Mouse (Mus musculus) granulocyte monocyte progenitor cell, adult 5-6 weeks (primary cell): ENCODE data around the gene Usp51. TPM values are rescaled to one million over a fixed set of nuclear protein-coding genes. Genes with fewer than 3 reads are reported as not detected.
"Not testable (repeated sequence)": the region's sequence is repeated elsewhere in the genome, so short reads cannot be mapped to it uniquely, and the experiment has no call there.

Source experiments
- ATAC-seq: replicated peaks from 2 replicates; pipeline ENCODE4 v1.8.0; 2016; ENCODE audit warnings: mild to moderate bottlenecking, moderate TSS enrichment, inconsistent platforms; ENCODE audit not compliant: poor library complexity, severe bottlenecking
- total RNA-seq, 2 experiments: library from RNA; stranded (forward) in 1 of 2; stranded (reverse) in 1 of 2; fragments of 200-712, 200-1000 nt in 1 of 2; fragments of >200 nt in 1 of 2; fragmentation: Nextera tagmentation in 1 of 2; gene quantifications; 2 replicates each; pipeline ENCODE4 v1.2.3; 2014 to 2017

The Usp51 gene
- total RNA-seq (2014; fragmentation: Nextera tagmentation) (0.52 TPM in 1 of 2 replicates, not detected in the other), total RNA-seq (2017) (0.67 and 0.82 TPM in 2 replicates)

GRCm38 (mm10) chrX:153006387-153006841 lies at the start of gene Usp51:
Gene Usp51 (plus strand): TSS chrX:153006469.
- peak; percentile 65 for ATAC-seq

GRCm38 (mm10) chrX:152969606-152970005 lies 36.7 kb upstream of the Usp51 start:
- no peak for ATAC-seq

GRCm38 (mm10) chrX:152973476-152974203 lies 32.6 kb upstream of the Usp51 start:
- peak; percentile 82 for ATAC-seq

- no peak for ATAC-seq
These were observed 32.0 kb upstream of the Usp51 start for GRCm38 (mm10) chrX:152974204-152974661.

- ATAC-seq, result no peak
These were observed 29.7 kb upstream of the Usp51 start for GRCm38 (mm10) chrX:152976538-152976937.

DNA sequence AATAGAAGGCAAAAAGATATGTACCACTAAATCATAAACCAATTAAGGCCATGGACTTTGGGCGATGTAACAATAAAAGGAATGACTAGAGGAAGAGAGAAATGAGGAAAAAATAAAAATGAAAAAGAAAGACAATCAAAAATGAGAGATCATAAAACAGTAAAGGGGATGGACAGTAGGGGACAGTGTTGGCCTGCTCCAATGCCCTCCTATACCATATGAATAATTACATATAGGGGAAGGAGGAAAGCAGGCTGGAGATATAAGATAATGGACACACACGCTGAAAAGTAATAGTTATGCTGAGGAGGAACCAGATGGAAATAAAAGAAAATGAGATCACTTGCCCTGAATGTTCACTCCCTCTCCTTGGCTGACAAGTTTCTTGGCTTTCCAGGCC lies 21.3 kb upstream of the Usp51 start:
- no peak for ATAC-seq

DNA sequence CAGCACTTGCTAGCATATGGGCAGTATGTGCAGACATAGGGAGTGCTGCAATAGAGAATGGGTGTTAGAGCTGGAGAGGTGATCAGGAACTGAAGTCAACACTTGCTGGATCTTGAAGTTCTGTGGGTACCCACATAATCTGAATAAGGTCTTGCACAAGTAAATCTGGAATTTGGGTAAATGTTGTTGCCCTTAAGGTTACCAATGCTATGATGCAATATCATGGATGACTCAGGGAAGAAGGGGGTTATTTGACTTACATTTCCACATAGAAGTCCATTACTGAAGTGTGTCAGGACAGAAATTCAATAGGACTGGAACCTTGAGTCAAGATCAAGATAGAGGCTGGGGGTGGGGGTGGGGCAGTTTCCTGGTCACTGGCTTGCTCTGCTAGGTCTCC lies 16.4 kb upstream of the Usp51 start:
- ATAC-seq, result peak; percentile 88

DNA sequence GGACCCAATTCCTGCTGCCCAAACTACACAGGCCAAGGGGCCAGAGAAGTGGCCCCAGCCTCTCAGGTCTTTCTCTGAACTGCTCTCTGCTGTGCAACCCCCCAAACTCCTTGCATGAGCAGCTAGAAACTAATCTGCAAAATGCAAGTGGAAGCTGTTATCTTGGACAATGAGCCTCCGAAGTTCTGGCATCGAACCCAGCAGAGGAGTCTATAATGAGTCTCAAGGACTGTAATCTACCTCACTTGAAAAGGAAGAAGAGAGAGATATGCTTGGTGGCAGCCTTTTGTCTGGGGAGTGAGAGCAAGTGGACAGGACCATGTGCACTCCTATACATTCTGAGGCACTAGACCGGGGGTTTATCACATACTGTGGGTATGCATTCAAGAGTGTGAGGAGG lies 10.2 kb upstream of the Usp51 start:
- ATAC-seq, result not testable (repeated sequence)

DNA sequence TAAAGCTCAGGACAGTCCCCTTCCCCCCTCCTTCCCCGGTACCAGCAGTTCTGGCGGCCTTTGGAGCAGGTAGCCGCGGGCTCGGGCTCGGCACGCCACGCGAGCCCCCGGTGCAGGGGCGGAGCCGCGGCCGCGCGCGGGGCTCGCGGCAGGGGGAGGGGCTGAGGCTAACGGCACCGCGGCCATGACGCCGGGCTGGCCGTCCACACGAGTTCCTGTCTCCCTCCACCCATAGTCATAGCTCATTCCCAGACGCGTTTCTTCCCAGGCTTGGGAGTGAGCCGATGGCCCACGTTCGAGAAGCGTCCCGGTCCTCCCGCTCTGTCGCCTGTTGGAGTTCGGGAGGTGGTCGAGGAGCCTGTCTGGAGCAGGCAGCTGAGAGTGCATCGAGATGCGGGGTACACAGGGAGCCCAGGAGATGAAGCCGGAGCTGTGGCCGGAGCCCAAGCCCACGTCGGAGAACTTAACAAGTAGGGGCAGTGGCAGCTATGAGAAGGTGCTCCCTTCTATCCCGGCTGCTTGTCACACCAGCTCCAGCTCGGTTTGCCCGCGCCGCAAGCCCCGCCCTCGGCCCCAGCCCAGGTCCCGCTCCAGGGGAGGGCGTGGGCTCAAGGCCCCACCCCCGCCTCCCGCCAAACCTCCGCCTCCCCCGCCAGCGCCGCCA lies 884 bp downstream of the Usp51 start:
- peak; percentile 87 for ATAC-seq

DNA sequence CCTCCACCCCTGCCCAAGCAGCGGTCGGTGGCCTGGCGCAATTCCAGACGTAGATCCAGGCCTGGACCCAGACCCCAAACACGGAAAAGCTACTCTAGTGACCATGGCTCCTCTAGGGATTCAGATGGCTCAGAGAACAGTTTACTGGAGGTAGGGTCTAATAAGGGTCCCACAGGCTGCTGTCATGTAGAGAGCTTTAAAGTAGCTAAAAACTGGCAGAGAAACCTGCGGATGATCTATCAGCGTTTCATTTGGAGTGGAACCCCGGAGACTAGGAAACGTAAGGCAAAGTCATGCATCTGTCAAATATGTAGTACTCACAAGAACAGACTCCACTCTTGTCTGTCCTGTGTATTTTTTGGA lies 1.4 kb downstream of the Usp51 start:
- ATAC-seq, result no peak

GRCm38 (mm10) chrX:153025255-153025654 lies 19.0 kb downstream of the Usp51 start:
- ATAC-seq, result not testable (repeated sequence)

GRCm38 (mm10) chrX:153025709-153026108 lies 19.4 kb downstream of the Usp51 start:
- ATAC-seq, result not testable (repeated sequence)

- ATAC-seq, result peak; percentile 91
These were observed 25.3 kb downstream of the Usp51 start for GRCm38 (mm10) chrX:153031547-153031946.

GRCm38 (mm10) chrX:153037087-153037971 lies 31.1 kb downstream of the Usp51 start, which contains the start of gene Mageh1:
Gene Mageh1 (minus strand): TSS chrX:153037575.
- peak; percentile 95 for ATAC-seq

DNA sequence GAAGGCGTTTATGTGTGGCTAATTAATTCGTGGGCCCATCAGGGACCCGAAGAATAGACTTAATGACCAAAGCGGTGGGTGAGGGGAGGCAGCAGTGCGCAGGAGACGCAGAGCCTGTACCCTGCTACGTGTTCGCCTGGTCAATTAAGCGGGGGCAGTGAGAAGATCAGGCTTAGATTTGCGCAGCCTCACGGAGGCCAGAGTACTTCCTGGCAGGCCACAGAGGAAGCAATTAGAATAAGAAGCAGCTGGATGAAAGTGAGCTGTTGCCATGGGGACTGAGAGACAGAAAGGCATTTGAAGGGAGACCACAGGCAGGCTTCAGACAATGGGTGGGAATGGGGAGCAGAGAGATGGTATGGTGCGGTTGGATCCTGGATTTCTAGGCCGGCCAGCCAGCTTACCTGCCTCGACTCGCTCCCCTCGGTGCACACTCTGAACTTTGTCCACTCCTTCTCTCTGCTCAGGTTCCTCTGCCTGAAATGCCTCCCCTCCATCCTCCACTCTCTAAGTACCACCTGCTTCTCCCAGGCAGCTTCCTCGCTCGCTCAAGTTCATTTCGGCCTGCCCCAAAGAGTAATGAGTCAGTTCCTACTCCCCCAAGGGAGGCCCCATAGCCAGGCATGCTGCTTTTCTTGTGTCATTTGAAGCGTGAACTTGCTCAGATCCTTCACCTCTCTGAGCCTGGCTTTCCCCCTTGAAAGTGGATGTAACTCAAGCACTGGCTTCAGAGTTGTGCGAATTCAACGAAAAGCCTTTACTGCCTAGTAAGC lies 31.9 kb downstream of the Usp51 start:
- peak; percentile 43 for ATAC-seq

Other genes starting within 250 kb of the Usp51 start
- gene Shroom2, start 237.0 kb upstream of the Usp51 start, total RNA-seq (2014; fragmentation: Nextera tagmentation), result 0.06 TPM in 1 of 2 replicates, not detected in the other
- gene Shroom2, start 237.0 kb upstream of the Usp51 start, total RNA-seq (2017), result 0.52 and 0.77 TPM in 2 replicates
- gene Gpr143, start 224.5 kb upstream of the Usp51 start, total RNA-seq (2014; fragmentation: Nextera tagmentation), result not detected in 2 replicates
- gene Gpr143, start 224.5 kb upstream of the Usp51 start, total RNA-seq (2017), result not detected in 2 replicates
- 0.24 TPM in 1 of 2 replicates, not detected in the other for gene Mageh1, start 31.1 kb downstream of the Usp51 start, total RNA-seq (2014; fragmentation: Nextera tagmentation)
- gene Mageh1, start 31.1 kb downstream of the Usp51 start, total RNA-seq (2017), result 0.10 and 0.78 TPM in 2 replicates
- not detected in 2 replicates for gene Foxr2, start 112.3 kb downstream of the Usp51 start, total RNA-seq (2014; fragmentation: Nextera tagmentation)
- not detected in 2 replicates for gene Foxr2, start 112.3 kb downstream of the Usp51 start, total RNA-seq (2017)
- 3.4 and 6.0 TPM in 2 replicates for gene Rragb, start 133.5 kb downstream of the Usp51 start, total RNA-seq (2014; fragmentation: Nextera tagmentation)
- gene Rragb, start 133.5 kb downstream of the Usp51 start, total RNA-seq (2017), result 1.3 and 8.5 TPM in 2 replicates
- gene Klf8, start 231.0 kb downstream of the Usp51 start, total RNA-seq (2014; fragmentation: Nextera tagmentation), result 3.5 and 3.9 TPM in 2 replicates
- 2.6 and 3.0 TPM in 2 replicates for gene Klf8, start 231.0 kb downstream of the Usp51 start, total RNA-seq (2017)